13 mouse cellular contexts compared by ENCODE assay signal in the genomic region with DNA sequence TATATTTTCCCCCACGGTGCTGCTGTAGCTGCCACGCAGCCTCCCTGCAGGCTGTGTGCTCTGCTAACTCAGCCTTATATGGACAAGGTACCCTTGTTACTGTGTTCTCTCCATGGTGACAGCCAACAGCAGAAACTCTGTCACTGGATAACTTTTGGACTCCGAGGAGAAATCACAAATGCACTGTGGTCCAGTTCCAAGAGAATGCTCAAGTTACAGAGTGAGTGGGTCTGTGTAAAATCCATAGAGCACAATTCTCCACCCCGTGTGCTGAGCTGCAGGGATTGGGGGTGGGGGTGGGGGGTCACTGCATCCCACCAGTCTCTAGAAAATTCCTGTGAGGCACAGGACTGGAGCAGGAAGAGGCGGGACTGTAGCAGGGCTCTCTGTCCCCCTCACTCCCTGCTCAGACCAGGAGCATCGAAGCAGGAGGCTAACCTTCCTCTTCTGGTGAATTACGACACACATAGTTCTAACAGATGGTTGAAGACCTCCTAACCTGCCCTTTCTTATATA. TPM values are rescaled to one million over a fixed set of nuclear protein-coding genes. Genes with fewer than 3 reads are reported as not detected.
DNase-seq lines count a peak whose midpoint lies in the region; ATAC-seq and TF ChIP-seq lines count a peak whose summit lies in the region.
"Had no signal": no experiment of that assay in that cellular context is flagged by ENCODE, and none has a peak within 500 bp of the region (broad histone marks: within the 10 kb centered on the region; RNA-seq: fewer than 3 reads in every experiment).

No protein-coding gene starts in this region.

- H3K4me2 ChIP-seq in kidney, embryonic 16.5 days (replicated peaks; ENCODE audit: low read depth, low read length): 0 out of 2 replicates have a peak overlapping the region, but pooled peaks have one; percentile 11
- no peak overlapping the region for H3K4me2 ChIP-seq in myocyte (ENCODE audit: low read depth)
- H3K4me2 ChIP-seq: midbrain, embryonic 15.5 days had no signal

- ATAC-seq in frontal cortex, adult (ENCODE audit: low TSS enrichment): 0 out of 2 replicates have a peak, but pooled peaks have one; percentile 24
- ATAC-seq in kidney, embryonic 16.5 days (ENCODE audit: low FRiP score, low TSS enrichment): peak; percentile 67
- peak; percentile 44; the same call in 1 of the 2 replicates for ATAC-seq in granulocyte monocyte progenitor cell, adult 5-6 weeks (replicated peaks; ENCODE audit: poor library complexity, severe bottlenecking)
- ATAC-seq: forebrain, embryonic 16.5 days; inflammation-experienced regulatory T-cells, adult 6 months; midbrain, embryonic 15.5 days had no signal

- H3K79me2 ChIP-seq in myocyte (ENCODE audit: control insufficient read depth, insufficient read depth): no peaks in the 10 kb centered on the region

- WGBS in kidney, embryonic 16.5 days: 12% methylated on average over 7 of the region's 7 CpGs

- DNase-seq in frontal cortex, postnatal 36 days (ENCODE audit: low spot score in 2 of 2): no peak
- no peak for DNase-seq in kidney, postnatal 25 days
- DNase-seq in adrenal gland, postnatal 36 days: no peak
- DNase-seq in gastrocnemius, postnatal 14 days: no peak
- DNase-seq: adrenal gland, postnatal 10 days; cerebellum, adult 8-10 months had no signal

- no peak overlapping the region for H3K4me3 ChIP-seq in kidney, embryonic 16.5 days (ENCODE audit: low read length)
- no peak overlapping the region for H3K4me3 ChIP-seq in myocyte
- H3K4me3 ChIP-seq: midbrain, embryonic 15.5 days had no signal

- peaks cover 62% of the 10 kb centered on the region for H3K4me1 ChIP-seq in kidney, embryonic 16.5 days (ENCODE audit: insufficient read depth, low read length)

- 0 out of 2 replicates have a peak, but pooled peaks cover 2% of the 10 kb centered on the region for H3K9me3 ChIP-seq in kidney, embryonic 16.5 days (ENCODE audit: low read length)
- H3K9me3 ChIP-seq: midbrain, embryonic 15.5 days had no signal

- peak overlapping the region; percentile 94 for H3K27ac ChIP-seq in kidney, embryonic 16.5 days (ENCODE audit: low read length)
- H3K27ac ChIP-seq: midbrain, embryonic 15.5 days had no signal

- H3K9ac ChIP-seq in kidney, embryonic 16.5 days (replicated peaks; ENCODE audit: low read length): 0 out of 2 replicates have a peak overlapping the region, but pooled peaks have one; percentile 23
- H3K9ac ChIP-seq: midbrain, embryonic 15.5 days had no signal

- no peak overlapping the region for H3ac ChIP-seq in myocyte (ENCODE audit: control insufficient read depth, insufficient read length)

- peaks cover 20% of the 10 kb centered on the region for H3K36me3 ChIP-seq in kidney, embryonic 16.5 days (ENCODE audit: insufficient read depth, low read length)
- no peaks in the 10 kb centered on the region for H3K36me3 ChIP-seq in myocyte (ENCODE audit: control insufficient read depth, insufficient read depth)
- H3K36me3 ChIP-seq: midbrain, embryonic 15.5 days had no signal

- intact Hi-C loops in gastrocnemius, postnatal 14 days (cut with DNase I; ENCODE audit: low total_unique reads): no loop called here

- TF ChIP-seq POLR2A in myocyte (IDR thresholded peaks at IDR 0.05; ENCODE audit: insufficient read length, low read depth): no peak

- no peaks in the 10 kb centered on the region for H3K27me3 ChIP-seq in kidney, embryonic 16.5 days (ENCODE audit: insufficient read depth, low read length)
- no peaks in the 10 kb centered on the region for H3K27me3 ChIP-seq in myocyte (ENCODE audit: control insufficient read depth, insufficient read depth, insufficient read length)
- H3K27me3 ChIP-seq: midbrain, embryonic 15.5 days had no signal

TF ChIP-seq in myocyte, 11 proteins besides CTCF, POLR2A, EP300 and RAD21:
- TF ChIP-seq SRF (IDR thresholded peaks at IDR 0.05; ENCODE audit: control insufficient read depth, insufficient read length, low read depth) (peak; percentile 61), REST (IDR thresholded peaks at IDR 0.05; ENCODE audit: insufficient read depth, insufficient read length) (no peak)

RNA-seq across cellular contexts. Expression of a gene that starts 45.4 kb away (rescaled TPM):
- 382 and 440 TPM in 2 replicates for polyA plus RNA-seq in kidney, embryonic 16.5 days (2015; fragmentation: Nextera tagmentation; extraction: Ambion mirVana)
- total RNA-seq in granulocyte monocyte progenitor cell, adult 5-6 weeks (2014; fragmentation: Nextera tagmentation): not detected in 2 replicates
- 0.22 and 0.67 TPM in 2 replicates for total RNA-seq in granulocyte monocyte progenitor cell, adult 5-6 weeks (2017)
- 34.8 TPM for polyA plus RNA-seq in myocyte (2012; fragmentation: generic; extraction: Trizol)
- total RNA-seq in adrenal gland, postnatal 36 days (2021): 100 to 1,000 TPM; 359 to 687 TPM
- 100 to 1,000 TPM; 636 to 736 TPM for total RNA-seq in gastrocnemius, postnatal 14 days (2021)

RNA-seq across cellular contexts. Expression of a gene that starts 45.4 kb away (rescaled TPM):
- 121 and 126 TPM in 2 replicates for polyA plus RNA-seq in kidney, embryonic 16.5 days (2015; fragmentation: Nextera tagmentation; extraction: Ambion mirVana)
- total RNA-seq in granulocyte monocyte progenitor cell, adult 5-6 weeks (2014; fragmentation: Nextera tagmentation): 0.04 and 0.52 TPM in 2 replicates
- 0.26 TPM in 1 of 2 replicates, not detected in the other for total RNA-seq in granulocyte monocyte progenitor cell, adult 5-6 weeks (2017)
- 47.3 TPM for polyA plus RNA-seq in myocyte (2012; fragmentation: generic; extraction: Trizol)
- 100 to 1,000 TPM; 182 to 302 TPM for total RNA-seq in adrenal gland, postnatal 36 days (2021)
- total RNA-seq in gastrocnemius, postnatal 14 days (2021): 100 to 1,000 TPM; 297 to 319 TPM
- polyA plus RNA-seq: inflammation-experienced regulatory T-cells, adult 6 months had no signal

Comparison
In these comparisons a context has a peak if more than half of its experiments do, and no peak if none do; other contexts are left out.
1. RNA of a gene that starts 45.4 kb away (total RNA-seq): 636 to 736 TPM in gastrocnemius, postnatal 14 days and 359 to 687 TPM in adrenal gland, postnatal 36 days; 0.22 to 0.67 TPM in granulocyte monocyte progenitor cell, adult 5-6 weeks; every median in the first group is over 100 times any median in the second.
2. RNA of a gene that starts 45.4 kb away (total RNA-seq): 297 to 319 TPM in gastrocnemius, postnatal 14 days and 182 to 302 TPM in adrenal gland, postnatal 36 days; 0.04 to 0.52 TPM in granulocyte monocyte progenitor cell, adult 5-6 weeks; every median in the first group is over 100 times any median in the second.
3. Peak in every context shown above with its lines, with median percentiles within 50 percentile points of each other: ATAC-seq.